Mouse (Mus musculus): ENCODE measurements around the gene Mypop. TPM values are rescaled to one million over a fixed set of nuclear protein-coding genes. Genes with fewer than 3 reads are reported as not detected.

The Mypop gene
- total RNA-seq, 2 experiments from 2014 or later, result 7.2 to 8.3 TPM

DNA sequence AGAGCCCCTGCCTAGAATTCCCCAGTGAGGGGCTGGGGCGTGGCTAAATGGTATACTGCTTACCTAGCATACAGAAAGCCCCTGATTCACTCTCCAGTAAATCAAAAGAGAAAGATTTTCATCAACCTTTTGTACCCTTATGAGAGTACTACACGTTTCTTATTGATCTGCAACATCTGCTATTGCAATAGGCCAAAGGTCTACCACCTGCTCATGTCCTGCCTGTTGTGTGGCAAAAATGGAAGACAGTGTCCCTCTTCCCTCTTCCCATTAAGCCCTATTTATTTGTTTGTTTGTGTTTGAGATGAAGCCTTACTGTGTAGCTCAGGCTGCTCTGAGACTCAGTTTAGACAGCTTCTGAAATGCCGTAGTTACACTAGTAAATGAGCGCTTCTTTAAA is 25.0 kb downstream of the Mypop start:
- no peak for DNase-seq (ENCODE audit: low spot score in 2 of 2)

DNA sequence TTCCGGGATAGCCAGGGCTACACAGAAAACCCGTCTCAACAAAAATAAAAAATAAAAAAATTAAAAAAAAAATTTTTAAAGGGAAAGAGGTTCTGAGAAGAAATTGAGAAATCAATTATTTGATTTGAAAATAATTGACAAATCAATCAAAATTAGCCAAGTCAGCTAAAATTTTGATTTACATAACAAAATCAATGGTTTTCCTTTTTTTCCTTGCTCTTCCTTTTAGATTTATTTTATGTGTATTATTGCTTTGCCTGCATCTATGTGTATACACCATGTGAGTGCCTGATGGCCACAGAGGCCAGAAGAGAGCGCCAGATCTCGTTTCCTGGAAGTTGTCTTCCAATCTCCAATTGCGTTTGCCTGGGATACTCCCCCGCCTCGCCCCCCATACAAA is 26.9 kb downstream of the Mypop start:
- DNase-seq (ENCODE audit: low spot score in 2 of 2), result no peak

DNA sequence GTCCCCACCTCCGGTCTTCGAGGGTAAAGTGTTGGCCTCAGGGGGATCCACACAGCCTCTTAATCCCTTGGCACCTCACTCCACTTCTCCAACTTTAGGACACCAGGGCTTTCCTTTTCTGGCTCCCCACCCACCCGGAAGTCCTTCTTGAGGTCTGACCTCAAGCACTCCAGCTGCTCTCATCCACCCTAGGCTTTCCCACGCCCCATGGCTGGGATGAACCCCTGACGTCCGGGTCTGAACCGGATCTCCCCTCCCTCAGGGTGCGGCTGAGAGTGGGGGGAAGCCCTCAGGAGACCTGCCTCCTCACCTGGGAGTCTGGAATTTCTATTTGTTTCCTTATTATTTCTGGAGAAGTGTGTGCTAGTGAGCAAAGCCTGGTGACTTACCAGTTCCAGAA is 30.0 kb downstream of the Mypop start:
- DNase-seq (ENCODE audit: low spot score in 2 of 2), result no peak

DNA sequence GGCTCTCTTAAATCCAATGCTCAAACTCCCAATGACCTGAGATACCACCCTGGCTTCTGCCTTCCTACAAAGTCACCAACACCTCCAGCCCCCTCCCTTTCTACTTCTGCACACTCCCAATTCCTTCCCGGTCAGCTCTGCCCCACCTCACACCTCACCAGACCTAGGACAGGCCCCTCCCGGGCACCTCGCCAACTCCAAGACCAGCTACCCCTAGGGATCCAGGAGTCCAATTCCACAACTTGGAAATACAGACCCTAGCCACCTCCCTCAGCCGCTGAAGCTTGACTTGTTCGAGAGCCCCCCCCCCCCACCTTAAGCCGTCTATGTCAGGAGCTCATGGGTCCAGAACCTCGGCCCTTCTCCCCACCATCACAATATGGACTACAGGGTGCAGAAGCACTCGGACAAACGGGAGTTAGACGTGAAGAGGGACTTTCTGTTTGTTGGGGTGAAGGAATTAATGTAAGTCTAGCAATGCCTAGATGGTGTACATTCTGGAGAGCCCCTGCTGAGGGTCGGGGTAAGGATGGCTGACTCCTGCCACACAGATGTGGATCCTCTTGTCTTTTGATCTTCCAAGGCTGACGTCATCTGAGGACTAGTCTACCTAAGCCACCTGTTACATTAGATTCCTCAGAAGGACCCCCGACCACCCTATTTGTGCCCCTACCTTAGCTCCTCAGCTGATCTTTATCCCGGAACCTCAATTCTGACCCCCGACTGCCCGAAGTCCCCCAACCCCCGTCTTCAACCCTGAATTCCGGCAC is 31.3 kb downstream of the Mypop start:
- no peak for DNase-seq (ENCODE audit: low spot score in 2 of 2)

DNA sequence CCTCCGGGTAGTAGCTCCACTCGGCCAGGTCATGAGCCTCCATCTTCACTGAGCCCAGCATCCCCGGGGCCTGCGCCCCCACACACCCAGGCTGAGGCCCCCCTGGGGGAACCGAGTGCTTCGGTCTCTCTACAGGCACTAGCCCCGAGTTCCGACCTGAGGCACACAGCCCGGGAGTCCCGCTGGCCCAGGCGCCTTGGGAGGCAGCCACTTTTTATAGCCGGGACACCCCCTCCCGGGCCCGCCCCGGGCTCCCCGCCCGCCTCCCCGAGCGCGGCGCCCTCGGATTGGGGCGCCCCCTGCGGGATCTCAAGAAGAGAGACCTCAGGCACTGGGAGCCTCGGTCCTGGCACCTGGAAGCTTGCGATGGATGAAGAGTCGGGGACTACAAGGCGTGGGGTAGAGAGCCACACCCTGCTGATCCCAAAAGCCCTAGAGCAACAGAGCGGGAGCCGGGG is 32.3 kb downstream of the Mypop start, which contains the start of gene Foxa3:
Gene Foxa3, minus strand, starts transcription at position 182 of the 458 bp plus-strand sequence.
- DNase-seq (ENCODE audit: low spot score in 2 of 2), result no peak

DNA sequence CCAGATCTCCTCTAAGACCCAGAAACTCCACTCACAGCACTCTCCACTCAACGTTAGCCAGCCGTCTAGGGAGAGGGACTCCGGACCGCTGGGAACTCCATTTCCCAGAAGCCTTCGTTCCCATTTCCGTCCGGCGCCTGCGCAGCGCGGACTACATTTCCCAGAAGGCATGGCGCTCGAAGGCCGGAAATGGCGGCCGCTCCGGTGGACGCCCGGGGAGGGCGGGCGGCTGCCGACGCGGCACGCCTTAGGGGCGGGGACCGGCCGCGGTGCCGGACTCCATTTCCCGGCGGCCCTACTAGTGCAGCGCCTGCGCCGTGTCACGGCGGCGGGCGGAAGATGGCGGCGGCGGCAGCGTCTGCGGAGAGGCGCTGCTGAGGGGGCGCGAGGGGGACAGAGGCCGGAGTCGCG is 33.1 kb downstream of the Mypop start, which contains the start of gene Sympk:
Gene Sympk, plus strand, starts transcription at position 282 of the 411 bp plus-strand sequence.
- DNase-seq (ENCODE audit: low spot score in 2 of 2), result peak; percentile 79 to 87

DNA sequence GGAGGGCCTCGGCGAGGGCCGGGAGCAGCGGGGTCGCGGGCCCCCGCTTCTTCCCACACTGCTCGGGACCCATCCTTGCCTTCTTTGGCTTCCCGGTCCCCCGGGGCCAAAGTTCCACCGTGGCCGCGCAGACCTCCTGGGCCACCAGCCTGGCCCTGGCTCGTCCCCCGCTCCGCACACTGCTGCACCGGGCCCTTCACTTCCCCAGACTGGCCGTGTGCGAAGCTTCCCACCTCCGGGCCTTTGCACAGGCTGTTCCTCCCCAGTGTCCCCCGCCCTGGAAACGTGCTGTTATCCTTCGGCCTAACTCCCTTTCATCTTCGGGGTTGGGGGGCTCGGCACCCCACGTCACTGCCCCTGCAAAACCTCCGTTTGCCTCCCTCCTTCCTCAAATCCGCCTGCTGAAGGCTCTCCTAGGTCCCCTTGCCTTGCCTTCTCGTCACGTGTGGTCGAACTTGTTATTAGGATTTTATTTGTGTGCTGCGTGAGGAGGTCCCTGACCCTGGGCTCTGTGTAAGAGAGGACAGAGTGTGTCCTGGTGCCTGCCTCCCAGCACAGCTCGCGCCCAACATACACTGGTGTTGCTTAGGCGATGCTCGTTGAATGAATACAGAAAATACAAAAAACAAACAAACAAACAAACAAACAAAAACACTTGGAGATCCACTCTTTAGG is 33.7 kb downstream of the Mypop start:
- DNase-seq (ENCODE audit: low spot score in 2 of 2), result no peak

DNA sequence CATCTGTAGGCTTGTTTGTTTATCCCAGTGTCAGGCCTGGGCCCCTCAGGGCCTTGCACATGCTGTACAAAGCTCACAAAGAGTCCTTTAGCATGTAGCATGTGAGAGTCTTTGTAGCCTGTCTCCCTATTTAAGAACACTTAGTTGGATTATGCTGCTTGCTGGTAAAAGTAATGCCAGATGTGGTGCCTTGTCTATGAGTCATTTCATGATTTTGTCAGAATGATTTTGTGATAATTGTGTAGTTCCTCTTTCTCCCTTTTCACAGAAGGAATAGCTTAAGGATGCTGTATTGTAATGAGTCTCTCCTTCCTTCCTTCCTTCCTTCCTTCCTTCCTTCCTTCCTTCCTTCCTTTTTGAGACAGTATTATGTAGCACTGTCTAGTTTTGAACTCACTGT is 37.0 kb downstream of the Mypop start:
- DNase-seq (ENCODE audit: low spot score in 2 of 2), result no peak

DNA sequence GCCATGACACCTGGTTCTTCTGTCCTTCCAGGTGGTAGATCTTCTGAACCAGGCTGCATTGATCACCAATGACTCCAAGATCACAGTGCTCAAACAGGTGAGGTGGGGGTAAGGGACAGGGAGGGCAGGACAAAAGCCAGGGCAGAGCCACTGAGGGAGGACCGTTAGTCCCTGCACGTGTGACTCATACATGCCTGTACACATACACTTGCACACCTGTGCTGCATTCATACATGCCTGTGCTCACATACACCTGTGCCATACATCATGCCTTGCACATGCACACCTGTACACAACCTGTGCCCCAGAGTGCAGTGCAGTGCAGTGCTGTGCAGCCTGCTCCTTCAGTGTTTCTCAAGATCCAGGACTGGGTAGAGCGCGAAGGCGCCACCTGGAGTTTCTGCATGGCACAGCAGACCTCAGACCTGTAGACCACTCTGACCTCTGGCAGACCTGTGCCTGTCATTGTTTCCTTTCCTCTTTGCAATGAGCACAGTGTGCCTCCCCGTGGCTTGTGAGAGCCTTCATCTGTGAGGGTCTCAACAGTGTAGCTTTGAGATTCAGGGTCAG is 38.1 kb downstream of the Mypop start:
- DNase-seq (ENCODE audit: low spot score in 2 of 2), result no peak

DNA sequence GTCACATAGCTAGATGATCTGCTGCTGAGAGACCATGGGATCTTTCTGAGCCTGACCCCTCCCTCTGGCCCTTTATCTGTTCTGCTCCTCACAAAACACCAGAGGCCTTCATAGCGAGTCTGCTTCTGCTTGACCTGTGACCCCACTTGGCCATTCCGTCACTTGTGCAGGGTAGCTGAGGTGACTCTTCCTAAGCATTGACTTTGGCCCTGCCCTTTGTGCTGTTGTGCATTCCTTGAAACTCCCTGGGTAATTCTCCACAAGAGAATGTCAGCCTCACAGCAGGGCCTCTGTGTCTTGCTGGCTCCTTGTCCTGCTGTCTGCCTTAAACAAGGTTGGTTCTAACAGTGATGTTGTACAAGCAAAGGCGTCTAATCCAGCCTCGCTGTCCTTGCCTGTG is 40.6 kb downstream of the Mypop start:
- DNase-seq (ENCODE audit: low spot score in 2 of 2), result no peak

DNA sequence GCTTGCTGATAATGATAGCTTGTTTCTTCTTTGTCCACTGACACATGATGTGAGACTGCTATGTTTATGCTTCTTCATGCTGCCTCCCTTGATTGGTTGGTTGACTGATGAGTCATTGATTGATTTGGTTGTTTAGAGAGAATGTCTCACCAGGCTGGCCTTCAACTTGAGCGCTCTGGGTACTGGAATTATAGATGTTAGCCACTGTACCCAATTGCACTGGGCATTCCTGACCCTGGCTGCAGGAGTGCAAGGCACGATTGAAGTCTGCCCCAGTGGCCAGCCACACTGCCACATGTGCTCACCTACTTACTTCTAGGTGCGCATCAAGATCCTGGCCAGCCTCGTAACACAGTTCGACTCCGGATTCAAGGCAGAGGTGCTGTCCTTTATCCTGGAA is 53.6 kb downstream of the Mypop start:
- DNase-seq (ENCODE audit: low spot score in 2 of 2), result no peak

DNA sequence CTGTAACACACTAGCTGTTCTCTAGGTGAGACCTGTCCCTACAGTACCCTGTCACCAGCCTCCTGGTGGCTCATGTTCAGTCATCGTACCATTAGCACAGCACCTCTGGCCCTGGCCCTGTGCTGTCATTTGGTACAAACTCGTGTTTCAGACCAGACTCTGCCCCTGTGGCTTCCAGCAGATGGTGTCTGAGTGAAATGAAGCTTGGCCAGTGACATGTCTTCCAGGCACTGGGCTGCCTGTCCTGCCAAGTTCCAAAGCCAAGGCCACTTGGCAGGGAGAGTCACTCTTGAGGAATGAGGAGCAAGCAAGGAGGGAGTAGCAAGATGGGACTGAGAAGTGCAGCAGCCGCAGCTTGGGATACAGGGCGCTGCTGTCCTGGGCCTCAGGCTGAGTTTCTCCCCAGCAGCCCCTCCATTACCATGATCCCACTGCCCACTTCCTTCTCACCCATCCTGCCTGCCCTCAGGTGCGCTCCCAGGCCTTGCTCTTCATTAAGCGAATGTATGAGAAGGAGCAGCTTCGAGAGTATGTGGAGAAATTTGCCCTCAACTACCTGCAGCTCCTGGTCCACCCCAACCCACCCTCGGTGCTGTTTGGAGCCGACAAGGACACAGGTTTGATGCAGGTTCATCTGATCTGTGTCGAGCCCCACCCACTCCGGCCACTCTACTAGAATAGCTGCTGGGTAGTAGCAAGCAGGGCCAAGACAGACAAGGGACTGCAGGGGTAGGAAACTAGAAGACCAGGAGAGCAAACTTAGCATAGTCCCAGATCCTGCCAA is 55.4 kb downstream of the Mypop start:
- no peak for DNase-seq (ENCODE audit: low spot score in 2 of 2)

DNA sequence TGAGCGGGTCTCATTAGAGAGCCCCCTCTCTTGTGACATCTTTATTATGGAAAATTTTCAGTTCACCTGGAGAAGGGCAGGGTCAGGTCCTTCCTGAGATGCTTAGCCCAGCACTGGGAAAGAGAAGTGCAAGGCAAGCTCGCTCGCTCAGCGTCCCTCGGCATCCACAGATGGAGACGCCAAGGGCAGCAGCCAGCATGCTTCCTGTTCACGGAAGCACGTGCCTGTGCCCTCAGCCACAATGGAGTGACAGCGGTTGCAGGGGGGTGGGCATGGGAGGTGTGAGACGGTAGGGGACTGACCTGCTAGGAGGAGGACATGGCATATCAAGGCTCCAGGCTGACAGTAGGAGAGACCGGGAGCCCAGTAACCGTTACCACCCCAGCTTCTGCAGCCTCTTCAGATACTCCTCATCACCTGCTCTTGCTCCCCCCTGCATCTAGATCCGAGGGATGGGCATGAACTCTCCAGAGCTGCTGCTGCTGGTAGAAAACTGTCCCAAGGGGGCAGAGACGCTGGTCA is 57.0 kb downstream of the Mypop start:
- no peak for DNase-seq (ENCODE audit: low spot score in 2 of 2)

DNA sequence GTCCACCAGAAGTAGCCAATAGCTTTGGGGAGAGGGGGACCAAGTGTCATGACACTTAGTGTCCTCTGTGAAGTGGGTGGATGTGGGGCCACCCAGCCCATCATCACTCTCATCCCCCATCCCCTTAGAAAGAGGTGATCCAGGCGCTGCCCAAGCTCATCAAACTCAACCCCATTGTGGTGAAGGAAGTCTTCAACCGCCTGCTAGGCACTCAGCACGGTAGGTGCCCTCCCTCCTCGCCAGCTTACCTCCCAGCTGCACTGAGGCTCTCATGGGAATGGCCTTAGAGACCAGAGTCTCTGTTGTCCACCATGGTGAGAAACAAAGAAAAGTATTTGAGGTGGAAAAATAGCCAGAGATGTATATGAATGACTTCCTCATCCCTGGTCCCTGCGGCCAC is 58.2 kb downstream of the Mypop start:
- no peak for DNase-seq (ENCODE audit: low spot score in 2 of 2)

DNA sequence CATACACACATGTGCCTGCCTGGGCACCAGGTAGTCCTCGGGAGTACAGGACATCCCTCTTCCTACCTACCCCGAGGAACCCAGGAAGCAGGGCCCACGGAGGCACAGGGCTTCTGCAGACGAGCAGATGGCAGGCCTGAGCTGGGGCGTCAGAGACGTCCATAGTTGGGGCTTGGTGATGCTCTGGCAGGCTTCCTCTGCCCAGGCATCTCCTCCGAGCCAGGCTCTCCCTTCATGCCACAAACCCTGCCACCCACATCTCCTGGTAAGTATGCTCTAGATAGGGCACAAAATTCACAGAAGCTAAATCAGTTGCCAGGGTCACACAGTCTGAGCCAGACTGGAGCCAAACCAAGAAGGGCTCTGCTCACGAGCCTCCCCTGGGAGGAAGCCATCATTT is 59.1 kb downstream of the Mypop start:
- DNase-seq (ENCODE audit: low spot score in 2 of 2), result no peak

DNA sequence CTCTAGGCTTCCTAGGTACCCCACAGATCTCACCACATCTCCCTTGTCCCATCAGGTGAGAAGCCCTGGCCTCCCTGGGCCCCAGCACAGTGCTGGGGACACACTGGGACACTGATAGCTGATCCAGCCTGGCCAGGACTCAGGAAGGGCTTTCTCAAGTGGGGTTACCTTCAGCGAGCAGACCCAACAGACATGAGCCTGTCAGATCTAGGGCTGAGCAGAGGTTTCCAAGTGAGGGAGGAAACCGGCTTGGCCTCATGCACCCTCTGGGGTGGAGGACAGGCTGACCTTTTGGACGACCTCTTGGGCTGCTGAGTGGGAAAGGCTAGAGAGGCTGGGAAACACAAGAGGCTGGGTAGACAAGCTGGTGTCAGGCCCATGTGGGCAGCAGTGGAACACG is 60.1 kb downstream of the Mypop start:
- no peak for DNase-seq (ENCODE audit: low spot score in 2 of 2)

Other genes starting within 250 kb of the Mypop start
- not detected for gene Psg19, start 192.7 kb upstream of the Mypop start, total RNA-seq (2021)
- gene Psg17, start 169.6 kb upstream of the Mypop start, total RNA-seq (2021), result not detected
- gene Mill2, start 151.3 kb upstream of the Mypop start, total RNA-seq (2021), result 1 to 10 TPM; 5.1 to 8.1 TPM
- gene Pglyrp1, start 119.9 kb upstream of the Mypop start, total RNA-seq (2021), result 10 to 100 TPM in 1 of 2 experiments, 1 to 10 TPM in 1; 7.2 to 12.0 TPM
- gene Ccdc61, start 80.8 kb upstream of the Mypop start, total RNA-seq (2021), result 10 to 100 TPM; 16.5 to 19.2 TPM
- gene Nova2, start 65.4 kb upstream of the Mypop start, total RNA-seq (2021), result 1 to 10 TPM; 7.8 to 8.2 TPM
- under 1 TPM in 1 of 2 experiments, not detected in 1; 0.20 TPM for gene Nanos2, start 3.8 kb upstream of the Mypop start, total RNA-seq (2021)
- gene Irf2bp1, start 12.8 kb downstream of the Mypop start, total RNA-seq (2021), result 10 to 100 TPM; 44.3 to 49.1 TPM
- gene Foxa3, start 32.3 kb downstream of the Mypop start, total RNA-seq (2021), result 1 to 10 TPM in 1 of 2 experiments, under 1 TPM in 1; 0.50 to 4.5 TPM
- 100 to 1,000 TPM; 109 to 119 TPM for gene Sympk, start 33.1 kb downstream of the Mypop start, total RNA-seq (2021)
- not detected for gene Rsph6a, start 63.4 kb downstream of the Mypop start, total RNA-seq (2021)
- 10 to 100 TPM; 67.0 to 70.3 TPM for gene Dmwd, start 85.0 kb downstream of the Mypop start, total RNA-seq (2021)
- gene Dmpk, start 92.6 kb downstream of the Mypop start, total RNA-seq (2021), result 10 to 100 TPM; 70.0 to 74.7 TPM
- gene Six5, start 103.3 kb downstream of the Mypop start, total RNA-seq (2021), result 10 to 100 TPM; 23.4 to 25.3 TPM
- under 1 TPM; 0.59 to 0.98 TPM for gene Gm4969, start 127.1 kb downstream of the Mypop start, total RNA-seq (2021)
- gene Fbxo46, start 128.6 kb downstream of the Mypop start, total RNA-seq (2021), result 10 to 100 TPM; 13.7 to 14.6 TPM
- gene Qpctl, start 158.0 kb downstream of the Mypop start, total RNA-seq (2021), result 10 to 100 TPM; 16.1 TPM
- gene Snrpd2, start 158.5 kb downstream of the Mypop start, total RNA-seq (2021), result 100 to 1,000 TPM; 111 to 116 TPM
- gene Gipr, start 174.9 kb downstream of the Mypop start, total RNA-seq (2021), result 1 to 10 TPM; 1.9 to 2.5 TPM
- 10 to 100 TPM; 44.8 to 46.7 TPM for gene Eml2, start 185.2 kb downstream of the Mypop start, total RNA-seq (2021)
- 1 to 10 TPM; 4.5 to 4.8 TPM for gene Gpr4, start 221.3 kb downstream of the Mypop start, total RNA-seq (2021)
- gene Opa3, start 237.1 kb downstream of the Mypop start, total RNA-seq (2021), result 10 to 100 TPM; 23.6 to 24.1 TPM